Mouse (Mus musculus): ENCODE data around the gene Susd4.

Susd4 gene

GRCm38 (mm10) chr1:182895698-182896097 lies 132.0 kb downstream of the Susd4 start:
- ChIA-PET POLR2A (no interaction called here), CTCF (interaction anchor here in 2 of 4 experiments (0.7 to 1.3 kb wide), 5 partner anchors 18 to 416 kb away, joined by 3 to 8 read pairs (median 5); no protein-coding TSS in a partner anchor)

- CTCF ChIA-PET: interaction anchor here in 1 of 4 experiments (1.4 kb wide), 1 partner anchor 63 kb away, joined by 3 read pairs; no protein-coding TSS in a partner anchor
- POLR2A ChIA-PET: no interaction called here
These were observed 133.4 kb downstream of the Susd4 start for GRCm38 (mm10) chr1:182897071-182897470.

- ChIA-PET POLR2A (interaction anchor here in 1 of 4 experiments (1.1 kb wide), 1 partner anchor 15 kb away, joined by 3 read pairs; no protein-coding TSS in a partner anchor), CTCF (interaction anchor here in 1 of 4 experiments (1.4 kb wide), 1 partner anchor 63 kb away, joined by 3 read pairs; no protein-coding TSS in a partner anchor)
These were observed 134.0 kb downstream of the Susd4 start for GRCm38 (mm10) chr1:182897506-182898138.

GRCm38 (mm10) chr1:182902095-182902494 lies 138.4 kb downstream of the Susd4 start:
- POLR2A ChIA-PET: no interaction called here
- CTCF ChIA-PET: no interaction called here

- ChIA-PET POLR2A (no interaction called here), CTCF (interaction anchor here in 1 of 4 experiments (1.5 kb wide), 1 partner anchor 57 kb away, joined by 3 read pairs; no protein-coding TSS in a partner anchor)
These were observed 139.2 kb downstream of the Susd4 start for GRCm38 (mm10) chr1:182902906-182903305.

GRCm38 (mm10) chr1:182905669-182906068 lies 142.0 kb downstream of the Susd4 start:
- ChIA-PET CTCF (interaction anchor here in 1 of 4 experiments (0.9 kb wide), 1 partner anchor 8 kb away, joined by 3 read pairs; no protein-coding TSS in a partner anchor), POLR2A (no interaction called here)

GRCm38 (mm10) chr1:182908050-182909036 lies 144.7 kb downstream of the Susd4 start:
- CTCF ChIA-PET: interaction anchor here in 2 of 4 experiments (0.7 to 1.9 kb wide), 2 partner anchors 52 kb away, joined by 3 to 7 read pairs; no protein-coding TSS in a partner anchor
- POLR2A ChIA-PET: interaction anchor here in 2 of 4 experiments (1.1 to 1.2 kb wide), 2 partner anchors 39 to 626 kb away, joined by 3 read pairs; partner anchors contain the start of gene Degs1 (in 1 of the 2)

GRCm38 (mm10) chr1:182909066-182909465 lies 145.4 kb downstream of the Susd4 start:
- ChIA-PET CTCF (interaction anchor here in 1 of 4 experiments (1.9 kb wide), 1 partner anchor 51 kb away, joined by 7 read pairs; no protein-coding TSS in a partner anchor), POLR2A (interaction anchor here in 2 of 4 experiments (1.1 to 1.2 kb wide), 2 partner anchors 40 to 627 kb away, joined by 3 read pairs; partner anchors contain the start of gene Degs1 (in 1 of the 2))

GRCm38 (mm10) chr1:182909596-182909995 lies 145.9 kb downstream of the Susd4 start:
- POLR2A ChIA-PET: no interaction called here

GRCm38 (mm10) chr1:182912591-182912990 lies 148.9 kb downstream of the Susd4 start:
- ChIA-PET POLR2A (interaction anchor here in 2 of 4 experiments (0.6 to 1.7 kb wide), 2 partner anchors 11 to 15 kb away, joined by 3 to 4 read pairs; no protein-coding TSS in a partner anchor), CTCF (interaction anchor here in 1 of 4 experiments (0.6 kb wide), 1 partner anchor 1533 kb away, joined by 11 read pairs; no protein-coding TSS in a partner anchor)

More at GRCm38 (mm10) chr1:182909596-182909995, 145.9 kb downstream of the Susd4 start:
- CTCF ChIA-PET: no interaction called here

- POLR2A ChIA-PET: no interaction called here
- CTCF ChIA-PET: interaction anchor here in 2 of 4 experiments (0.7 to 1.0 kb wide), 2 partner anchors 9 to 19 kb away, joined by 3 to 8 read pairs; no protein-coding TSS in a partner anchor
These were observed 150.7 kb downstream of the Susd4 start for GRCm38 (mm10) chr1:182914121-182914908.

- ChIA-PET CTCF (no interaction called here), POLR2A (no interaction called here)
These were observed 152.5 kb downstream of the Susd4 start for GRCm38 (mm10) chr1:182916166-182916565.

- POLR2A ChIA-PET: interaction anchor here in 1 of 4 experiments (0.6 kb wide), 1 partner anchor 789 kb away, joined by 3 read pairs; no protein-coding TSS in a partner anchor
- CTCF ChIA-PET: interaction anchor here in 2 of 4 experiments (0.6 to 0.7 kb wide), 2 partner anchors 28 to 441 kb away, joined by 3 to 7 read pairs; no protein-coding TSS in a partner anchor
These were observed 155.2 kb downstream of the Susd4 start for GRCm38 (mm10) chr1:182918718-182919346.

GRCm38 (mm10) chr1:182922824-182923223 lies 159.2 kb downstream of the Susd4 start:
- ChIA-PET CTCF (interaction anchor here in 1 of 4 experiments (0.7 kb wide), 1 partner anchor 427 kb away, joined by 6 read pairs; no protein-coding TSS in a partner anchor), POLR2A (no interaction called here)

- CTCF ChIA-PET: no interaction called here
These were observed 162.8 kb downstream of the Susd4 start for GRCm38 (mm10) chr1:182926465-182926864.

GRCm38 (mm10) chr1:182927878-182928851 lies 164.5 kb downstream of the Susd4 start:
- POLR2A ChIA-PET: interaction anchor here in 1 of 4 experiments (0.7 kb wide), 1 partner anchor 360 kb away, joined by 8 read pairs; no protein-coding TSS in a partner anchor
- CTCF ChIA-PET: no interaction called here

More at GRCm38 (mm10) chr1:182926465-182926864, 162.8 kb downstream of the Susd4 start:
- POLR2A ChIA-PET: no interaction called here
